Mouse (Mus musculus) liver, embryonic 11.5 days (tissue): ENCODE results near the gene Mrps6. TPM values are rescaled to one million over a fixed set of nuclear protein-coding genes. Genes with fewer than 3 reads are reported as not detected.
"Not testable (repeated sequence)": the region's sequence is repeated elsewhere in the genome, so short reads cannot be mapped to it uniquely, and the experiment has no call there.

ENCODE experiments used
- ATAC-seq: fragments of 200-750 bp; cut with Nextera tagmentation; replicated peaks from 2 replicates; pipeline ENCODE4 v1.8.0; 2017; ENCODE audit warnings: moderate number of reproducible peaks, mild to moderate bottlenecking, moderate TSS enrichment, moderate library complexity; ENCODE audit not compliant: low FRiP score
- DNase-seq: peaks from one replicate; pipeline ENCODE4 v3.0.0-alpha.2; 2017; ENCODE audit warnings: low spot score
- H3K27ac ChIP-seq: fragments of 300-500 bp; sonication (generic); 2 replicates; pipeline ENCODE4 v1.5.1; 2014; ENCODE audit warnings: mild to moderate bottlenecking, low read depth, low read length, control low read depth
- H3K27me3 ChIP-seq: fragments of 300-500 bp; sonication (generic); replicated peaks from 2 replicates; pipeline ENCODE4 v1.6.1; 2014; ENCODE audit warnings: low read length, mixed read lengths; ENCODE audit not compliant: control insufficient read depth, insufficient read depth
- H3K36me3 ChIP-seq: fragments of 300-500 bp; sonication (generic); 2 replicates; pipeline ENCODE4 v1.6.1; 2014; ENCODE audit warnings: mild to moderate bottlenecking, low read length, moderate library complexity, mixed read lengths; ENCODE audit not compliant: control insufficient read depth, insufficient read depth
- H3K4me1 ChIP-seq: fragments of 300-500 bp; sonication (generic); replicated peaks from 2 replicates; pipeline ENCODE4 v1.6.1; 2014; ENCODE audit warnings: low read length, mixed read lengths; ENCODE audit not compliant: control insufficient read depth, insufficient read depth
- H3K4me2 ChIP-seq: fragments of 300-500 bp; sonication (generic); 2 replicates; pipeline ENCODE4 v1.6.1; 2014; ENCODE audit warnings: mild to moderate bottlenecking, control low read depth, moderate library complexity
- H3K4me3 ChIP-seq: fragments of 300-500 bp; sonication (generic); 2 replicates; pipeline ENCODE4 v1.5.1; 2014; ENCODE audit warnings: low read depth, low read length, control low read depth
- H3K9ac ChIP-seq: fragments of 300-500 bp; sonication (generic); 2 replicates; pipeline ENCODE4 v1.6.1; 2014; ENCODE audit warnings: low read depth, low read length, control low read depth
- H3K9me3 ChIP-seq: fragments of 300-500 bp; sonication (generic); 2 replicates; pipeline ENCODE4 v1.6.1; 2016; ENCODE audit warnings: low read length, inconsistent platforms, mixed read lengths; ENCODE audit not compliant: control insufficient read depth
- WGBS: fragments of 180-500 bp; shearing (Covaris S2); extraction: QIAGEN DNeasy Blood & Tissue Kit; methylation state at CpG from one replicate; pipeline ENCODE4 v1.1.7; 2014; 5-methylcytosine and 5-hydroxymethylcytosine counted together
- polyA plus RNA-seq: library from polyadenylated mRNA; unstranded; fragments of >200 nt; fragmentation: Nextera tagmentation; extraction: Ambion mirVana; gene quantifications from 2 replicates; pipeline ENCODE4 v1.2.1, GENCODE M21; 2014

Gene Mrps6
- polyA plus RNA-seq, 1 experiment from 2014 or later: 97.5 TPM

- Histone ChIP-seq H3K4me3 (no peak overlapping the region), H3K27me3 (no peaks in the 10 kb centered on the region), H3K27ac (no peak overlapping the region), H3K9ac (no peak overlapping the region), H3K36me3 (no peaks in the 10 kb centered on the region), H3K9me3 (no peaks in the 10 kb centered on the region), H3K4me1 (no peaks in the 10 kb centered on the region), H3K4me2 (no peak overlapping the region)
- ATAC-seq (no peak), DNase-seq (no peak)
- WGBS: 64% methylated on average over 3 of the region's 3 CpGs
These were observed 31.2 kb downstream of the Mrps6 start for GRCm38 (mm10) chr16:92089225-92089624.

- no peaks in the 10 kb centered on the region for H3K4me1 ChIP-seq
- no peaks in the 10 kb centered on the region; the same call in 1 of the 2 replicates for H3K36me3 ChIP-seq
- H3K9me3 ChIP-seq: no peaks in the 10 kb centered on the region
- ATAC-seq (no peak), DNase-seq (no peak)
- no peak overlapping the region for H3K9ac ChIP-seq
- no peaks in the 10 kb centered on the region for H3K27me3 ChIP-seq
- H3K27ac ChIP-seq: no peak overlapping the region
- H3K4me2 ChIP-seq: no peak overlapping the region
- 85% methylated on average over 5 of the region's 5 CpGs for WGBS
- H3K4me3 ChIP-seq: no peak overlapping the region
These were observed 33.8 kb downstream of the Mrps6 start for GRCm38 (mm10) chr16:92091876-92092275.

GRCm38 (mm10) chr16:92098351-92099051 lies 40.4 kb downstream of the Mrps6 start:
- Histone ChIP-seq H3K4me2 (no peak overlapping the region), H3K27me3 (no peaks in the 10 kb centered on the region), H3K4me3 (no peak overlapping the region), H3K4me1 (no peaks in the 10 kb centered on the region), H3K27ac (no peak overlapping the region), H3K9me3 (no peaks in the 10 kb centered on the region), H3K36me3 (peaks cover 2% of the 10 kb centered on the region; the same call in 1 of the 2 replicates), H3K9ac (no peak overlapping the region)
- no peak for DNase-seq
- no peak for ATAC-seq
- WGBS: 82% methylated on average over 10 of the region's 10 CpGs

- H3K4me3 ChIP-seq: no peak overlapping the region
- no peak overlapping the region for H3K4me2 ChIP-seq
- H3K27me3 ChIP-seq: no peaks in the 10 kb centered on the region
- DNase-seq (no peak), ATAC-seq (no peak)
- H3K27ac ChIP-seq: no peak overlapping the region
- no peaks in the 10 kb centered on the region for H3K9me3 ChIP-seq
- no peak overlapping the region for H3K9ac ChIP-seq
- WGBS: 88% methylated on average over 16 of the region's 16 CpGs
- H3K4me1 ChIP-seq: peaks cover 2% of the 10 kb centered on the region; the same call in 1 of the 2 replicates
- peaks cover 2% of the 10 kb centered on the region; the same call in 1 of the 2 replicates for H3K36me3 ChIP-seq
These were observed 41.5 kb downstream of the Mrps6 start for GRCm38 (mm10) chr16:92099598-92099997.

GRCm38 (mm10) chr16:92100111-92100510 lies 42.0 kb downstream of the Mrps6 start:
- Histone ChIP-seq H3K4me2 (no peak overlapping the region), H3K27ac (no peak overlapping the region), H3K9me3 (no peaks in the 10 kb centered on the region), H3K4me3 (no peak overlapping the region), H3K4me1 (peaks cover 2% of the 10 kb centered on the region; the same call in 1 of the 2 replicates), H3K9ac (no peak overlapping the region), H3K36me3 (peaks cover 2% of the 10 kb centered on the region; the same call in 1 of the 2 replicates), H3K27me3 (no peaks in the 10 kb centered on the region)
- DNase-seq (no peak), ATAC-seq (no peak)
- WGBS: 76% methylated on average over 4 of the region's 4 CpGs

GRCm38 (mm10) chr16:92102115-92102514 lies 44.0 kb downstream of the Mrps6 start:
- no peaks in the 10 kb centered on the region for H3K27me3 ChIP-seq
- H3K9ac ChIP-seq: no peak overlapping the region
- no peaks in the 10 kb centered on the region for H3K9me3 ChIP-seq
- H3K4me2 ChIP-seq: no peak overlapping the region
- H3K36me3 ChIP-seq: peaks cover 2% of the 10 kb centered on the region; the same call in 1 of the 2 replicates
- no peak overlapping the region for H3K4me3 ChIP-seq
- no peak overlapping the region for H3K27ac ChIP-seq
- peaks cover 2% of the 10 kb centered on the region; the same call in 1 of the 2 replicates for H3K4me1 ChIP-seq
- no peak for ATAC-seq
- no peak for DNase-seq
- 84% methylated on average over 5 of the region's 5 CpGs for WGBS

GRCm38 (mm10) chr16:92102931-92103330 lies 44.9 kb downstream of the Mrps6 start:
- not testable (repeated sequence) for H3K4me1 ChIP-seq, H3K27ac ChIP-seq, H3K4me3 ChIP-seq, H3K36me3 ChIP-seq, ATAC-seq, H3K9ac ChIP-seq, H3K27me3 ChIP-seq, DNase-seq, H3K4me2 ChIP-seq, H3K9me3 ChIP-seq
- WGBS: 90% methylated on average over 6 of the region's 7 CpGs

GRCm38 (mm10) chr16:92103572-92104331 lies 45.7 kb downstream of the Mrps6 start:
- no peaks in the 10 kb centered on the region for H3K27me3 ChIP-seq
- ATAC-seq (no peak), DNase-seq (no peak)
- peaks cover 2% of the 10 kb centered on the region; the same call in 1 of the 2 replicates for H3K4me1 ChIP-seq
- H3K9ac ChIP-seq: no peak overlapping the region
- H3K27ac ChIP-seq: no peak overlapping the region
- WGBS: 71% methylated on average over 9 of the region's 9 CpGs
- no peak overlapping the region for H3K4me2 ChIP-seq
- no peak overlapping the region for H3K4me3 ChIP-seq
- H3K36me3 ChIP-seq: peaks cover 2% of the 10 kb centered on the region; the same call in 1 of the 2 replicates
- H3K9me3 ChIP-seq: no peaks in the 10 kb centered on the region
